Comparison of ENCODE assay signal across 19 mouse cellular contexts in the genomic region with DNA sequence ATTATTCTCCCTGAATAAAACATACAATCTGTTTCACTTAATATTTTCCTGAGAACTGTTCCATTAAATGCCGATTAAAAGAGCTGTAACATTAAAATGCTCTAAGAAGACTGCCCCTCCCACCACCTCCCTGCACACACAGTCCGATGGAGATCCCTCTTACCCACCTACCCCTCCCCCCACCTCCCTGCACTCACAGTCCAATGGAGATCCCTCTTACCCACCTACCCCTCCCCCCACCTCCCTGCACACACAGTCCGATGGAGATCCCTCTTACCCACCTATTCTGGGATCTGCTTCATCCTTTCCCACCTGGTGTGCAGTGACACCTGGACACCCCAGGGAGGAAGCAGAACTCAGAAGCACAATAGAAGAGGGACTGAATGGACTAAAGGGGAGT.
"Had no signal": no experiment of that assay in that cellular context is flagged by ENCODE, and none has a peak within 500 bp of the region (broad histone marks: within the 10 kb centered on the region; RNA-seq: fewer than 3 reads in every experiment).

No protein-coding gene starts in this region.

- H3K27me3 ChIP-seq: kidney, embryonic 15.5 days; liver, embryonic 13.5 days; neural tube, embryonic 12.5 days; neural tube, embryonic 15.5 days had no signal

- H3K9ac ChIP-seq: kidney, embryonic 15.5 days; liver, embryonic 13.5 days; lung, embryonic 14.5 days; neural tube, embryonic 12.5 days; neural tube, embryonic 15.5 days had no signal

- H3K4me2 ChIP-seq: kidney, embryonic 15.5 days; liver, embryonic 13.5 days; lung, embryonic 14.5 days; neural tube, embryonic 12.5 days; neural tube, embryonic 15.5 days had no signal

- H3K4me3 ChIP-seq: kidney, embryonic 15.5 days; left cerebral cortex, adult 2 months; liver, embryonic 13.5 days; neural tube, embryonic 12.5 days; neural tube, embryonic 15.5 days had no signal

- H3K9me3 ChIP-seq: kidney, embryonic 15.5 days; liver, embryonic 13.5 days; neural tube, embryonic 12.5 days; neural tube, embryonic 15.5 days had no signal

- ATAC-seq: lung, postnatal 0 days had no signal

- H3K4me1 ChIP-seq: kidney, embryonic 15.5 days; liver, embryonic 13.5 days; neural tube, embryonic 12.5 days had no signal

- H3K27ac ChIP-seq: kidney, embryonic 15.5 days; left cerebral cortex, adult 2 months; liver, embryonic 13.5 days; macrophage; neural tube, embryonic 12.5 days; neural tube, embryonic 15.5 days; stomach, postnatal 0 days had no signal

- DNase-seq: kidney, adult 8-10 months; kidney, postnatal 10 days; kidney, postnatal 36 days; layer of hippocampus, postnatal 36 days; liver, embryonic 13.5 days; lung, embryonic 14.5 days; right cerebral cortex, adult 18-20 months; right cerebral cortex, postnatal 14 days; right cerebral cortex, postnatal 4 days; thymus, adult 2 months; thymus, postnatal 14 days; thymus, postnatal 4 days had no signal

- H3K36me3 ChIP-seq: kidney, embryonic 15.5 days; liver, embryonic 13.5 days; neural tube, embryonic 12.5 days; neural tube, embryonic 15.5 days had no signal
